Mouse (Mus musculus) olfactory bulb, adult 2 months (tissue): ENCODE measurements around the gene Igfbp7. TPM values are rescaled to one million over a fixed set of nuclear protein-coding genes. Genes with fewer than 3 reads are reported as not detected.

Source experiments
- H3K27ac ChIP-seq: fragments of 200-500 bp; 2 replicates; pipeline ENCODE4 v1.5.1; 2012; ENCODE audit warnings: low read depth, low read length; ENCODE audit not compliant: insufficient read depth
- H3K4me1 ChIP-seq: fragments of 200-500 bp; 2 replicates; pipeline ENCODE4 v1.6.1; 2012; ENCODE audit warnings: low read length; ENCODE audit not compliant: control insufficient read depth, insufficient read depth
- H3K4me3 ChIP-seq: fragments of 200-500 bp; 2 replicates; pipeline ENCODE4 v1.5.1; 2012; ENCODE audit warnings: mild to moderate bottlenecking, low read depth, low read length, moderate library complexity; ENCODE audit not compliant: insufficient read depth
- CTCF ChIP-seq: fragments of 200-500 bp; IDR thresholded peaks from 2 replicates; pipeline ENCODE4 v1.5.1; 2012; ENCODE audit warnings: low read depth, mild to moderate bottlenecking, low read length, moderate library complexity; ENCODE audit not compliant: insufficient read depth
- POLR2A ChIP-seq: fragments of 200-500 bp; IDR thresholded peaks from 2 replicates; pipeline ENCODE4 v1.6.1; 2012; ENCODE audit warnings: mild to moderate bottlenecking, low read depth, low read length, moderate library complexity; ENCODE audit not compliant: insufficient read depth
- WGBS: fragments of 180-500 bp; shearing (Covaris S2); methylation state at CpG from one replicate; pipeline ENCODE4 v1.1.7; 2018; 5-methylcytosine and 5-hydroxymethylcytosine counted together
- polyA plus RNA-seq: library from polyadenylated mRNA; stranded (reverse); fragments of >200 nt; gene quantifications from 2 replicates; pipeline ENCODE4 v1.2.4, GENCODE M21; 2012; ENCODE audit warnings: low replicate concordance; ENCODE audit not compliant: missing spikeins, insufficient read depth, insufficient read length

The Igfbp7 gene
- polyA plus RNA-seq, 1 experiment, result not detected

- under 1% methylated on average over 85 of the region's 85 CpGs for WGBS
- H3K4me3 ChIP-seq, result peak within 1 kb of the TSS; percentile 72
- no peak for TF ChIP-seq CTCF
- peak; percentile 59 for TF ChIP-seq POLR2A
Measured at GRCm38 (mm10) chr5:77309924-77310772, 97.7 kb downstream of the Igfbp7 start, which contains the start of the genes Noa1 and Polr2b. TSS of gene Noa1 (minus strand) at chr5:77310084. TSS of gene Polr2b (plus strand) at chr5:77310147.

GRCm38 (mm10) chr5:77309051-77309906 is 98.6 kb downstream of the Igfbp7 start:
- TF ChIP-seq CTCF (no peak), POLR2A (no peak)
- peaks cover 6% of the 10 kb centered on the region for H3K4me1 ChIP-seq
- WGBS, result under 1% methylated on average over 76 of the region's 76 CpGs
- H3K27ac ChIP-seq, result no peak overlapping the region
- peak overlapping the region; percentile 72 for H3K4me3 ChIP-seq

More at GRCm38 (mm10) chr5:77309924-77310772, 97.7 kb downstream of the Igfbp7 start, which contains the start of the genes Noa1 and Polr2b:
- Histone ChIP-seq H3K27ac (peak within 1 kb of the TSS; percentile 90), H3K4me1 (peaks cover 6% of the 10 kb centered on the region)

GRCm38 (mm10) chr5:77307821-77308553 is 99.9 kb downstream of the Igfbp7 start:
- Histone ChIP-seq H3K4me1 (peaks cover 6% of the 10 kb centered on the region), H3K27ac (no peak overlapping the region), H3K4me3 (no peak overlapping the region)
- WGBS, result 69% methylated on average over 5 of the region's 5 CpGs
- TF ChIP-seq CTCF, result no peak
- no peak for TF ChIP-seq POLR2A

GRCm38 (mm10) chr5:77301296-77301903 is 106.4 kb downstream of the Igfbp7 start:
- Histone ChIP-seq H3K4me1 (no peaks in the 10 kb centered on the region), H3K27ac (no peak overlapping the region), H3K4me3 (no peak overlapping the region)
- WGBS, result 84% methylated on average over 6 of the region's 6 CpGs
- TF ChIP-seq POLR2A (no peak), CTCF (no peak)

- Histone ChIP-seq H3K4me3 (no peak overlapping the region), H3K4me1 (no peaks in the 10 kb centered on the region), H3K27ac (no peak overlapping the region)
- TF ChIP-seq CTCF (no peak), POLR2A (no peak)
- 96% methylated on average over 2 of the region's 2 CpGs for WGBS
Measured at GRCm38 (mm10) chr5:77299486-77299885, 108.4 kb downstream of the Igfbp7 start.

Other genes with a start within 250 kb of the Igfbp7 start
- gene Spink2, start 196.6 kb downstream of the Igfbp7 start, polyA plus RNA-seq, result not detected in 2 replicates
- gene Rest, start 142.6 kb downstream of the Igfbp7 start, polyA plus RNA-seq, result not detected in 2 replicates
- gene Noa1, start 98.0 kb downstream of the Igfbp7 start, polyA plus RNA-seq, result not detected in 2 replicates
- gene Polr2b, start 97.9 kb downstream of the Igfbp7 start, polyA plus RNA-seq, result not detected in 2 replicates